Mouse (Mus musculus): ENCODE measurements around the gene Tcf7l2. TPM values are rescaled to one million over a fixed set of nuclear protein-coding genes. Genes with fewer than 3 reads are reported as not detected.

Tcf7l2 gene
- total RNA-seq, 1 experiment, result 3.0 TPM

GRCm38 (mm10) chr19:55774334-55774733, 32.7 kb downstream of the Tcf7l2 start:
- Histone ChIP-seq H3K27ac (ENCODE audit: insufficient read depth, low read depth, low read length, poor library complexity, severe bottlenecking) (no peak overlapping the region), H3K4me1 (ENCODE audit: control insufficient read depth in 2 of 2, insufficient read depth in 2 of 2, low read length in 2 of 2, poor library complexity in 1 of 2) (no peaks in the 10 kb centered on the region), H3K9ac (ENCODE audit: insufficient read depth, low read depth, low read length, poor library complexity, severe bottlenecking) (no peak overlapping the region), H3K36me3 (ENCODE audit: control insufficient read depth, insufficient read depth, low read length, poor library complexity, severe bottlenecking) (no peaks in the 10 kb centered on the region), H3K4me3 (ENCODE audit: insufficient read depth in 1 of 2, low read depth in 1 of 2, low read length in 2 of 2, poor library complexity in 1 of 2, severe bottlenecking in 1 of 2) (no peak overlapping the region), H3K9me3 (ENCODE audit: control insufficient read depth, insufficient read depth, low read depth, low read length) (no peaks in the 10 kb centered on the region)
- TF ChIP-seq ZC3H11A (IDR thresholded peaks at IDR 0.05; ENCODE audit: borderline replicate concordance, low read depth, low read length) (no peak), HCFC1 (IDR thresholded peaks at IDR 0.05; ENCODE audit: borderline replicate concordance, insufficient read depth, low read length) (no peak), CHD2 (IDR thresholded peaks at IDR 0.05; ENCODE audit: low read depth, low read length) (no peak), ZNF384 (IDR thresholded peaks at IDR 0.05; ENCODE audit: low read depth, low read length) (no peak), MAFK (IDR thresholded peaks at IDR 0.05; ENCODE audit: insufficient read depth, low read depth, low read length) (no peak)
- in situ Hi-C loops (cut with MboI; ENCODE audit: low sequenced_read_pairs in 2 of 2, unreplicated experiment in 2 of 2), result no loop called here
- no peak for DNase-seq (ENCODE audit: low read depth, low spot score)

GRCm38 (mm10) chr19:55774824-55775223, 33.2 kb downstream of the Tcf7l2 start:
- Histone ChIP-seq H3K9ac (ENCODE audit: insufficient read depth, low read depth, low read length, poor library complexity, severe bottlenecking) (no peak overlapping the region), H3K36me3 (ENCODE audit: control insufficient read depth, insufficient read depth, low read length, poor library complexity, severe bottlenecking) (no peaks in the 10 kb centered on the region), H3K4me3 (ENCODE audit: insufficient read depth in 1 of 2, low read depth in 1 of 2, low read length in 2 of 2, poor library complexity in 1 of 2, severe bottlenecking in 1 of 2) (no peak overlapping the region), H3K27ac (ENCODE audit: insufficient read depth, low read depth, low read length, poor library complexity, severe bottlenecking) (no peak overlapping the region), H3K4me1 (ENCODE audit: control insufficient read depth in 2 of 2, insufficient read depth in 2 of 2, low read length in 2 of 2, poor library complexity in 1 of 2) (no peaks in the 10 kb centered on the region), H3K9me3 (ENCODE audit: control insufficient read depth, insufficient read depth, low read depth, low read length) (no peaks in the 10 kb centered on the region)
- DNase-seq (ENCODE audit: low read depth, low spot score), result no peak
- in situ Hi-C loops (cut with MboI; ENCODE audit: low sequenced_read_pairs in 2 of 2, unreplicated experiment in 2 of 2), result no loop called here
- TF ChIP-seq ZNF384 (IDR thresholded peaks at IDR 0.05; ENCODE audit: low read depth, low read length) (no peak), CHD2 (IDR thresholded peaks at IDR 0.05; ENCODE audit: low read depth, low read length) (no peak), MAFK (IDR thresholded peaks at IDR 0.05; ENCODE audit: insufficient read depth, low read depth, low read length) (no peak), HCFC1 (IDR thresholded peaks at IDR 0.05; ENCODE audit: borderline replicate concordance, insufficient read depth, low read length) (no peak), ZC3H11A (IDR thresholded peaks at IDR 0.05; ENCODE audit: borderline replicate concordance, low read depth, low read length) (no peak)

GRCm38 (mm10) chr19:55779871-55780270, 38.3 kb downstream of the Tcf7l2 start:
- Histone ChIP-seq H3K9ac (ENCODE audit: insufficient read depth, low read depth, low read length, poor library complexity, severe bottlenecking) (no peak overlapping the region), H3K9me3 (ENCODE audit: control insufficient read depth, insufficient read depth, low read depth, low read length) (no peaks in the 10 kb centered on the region), H3K27ac (ENCODE audit: insufficient read depth, low read depth, low read length, poor library complexity, severe bottlenecking) (no peak overlapping the region), H3K4me1 (ENCODE audit: control insufficient read depth in 2 of 2, insufficient read depth in 2 of 2, low read length in 2 of 2, poor library complexity in 1 of 2) (no peaks in the 10 kb centered on the region), H3K4me3 (ENCODE audit: insufficient read depth in 1 of 2, low read depth in 1 of 2, low read length in 2 of 2, poor library complexity in 1 of 2, severe bottlenecking in 1 of 2) (no peak overlapping the region), H3K36me3 (ENCODE audit: control insufficient read depth, insufficient read depth, low read length, poor library complexity, severe bottlenecking) (no peaks in the 10 kb centered on the region)
- TF ChIP-seq ZC3H11A (IDR thresholded peaks at IDR 0.05; ENCODE audit: borderline replicate concordance, low read depth, low read length) (no peak), HCFC1 (IDR thresholded peaks at IDR 0.05; ENCODE audit: borderline replicate concordance, insufficient read depth, low read length) (no peak), MAFK (IDR thresholded peaks at IDR 0.05; ENCODE audit: insufficient read depth, low read depth, low read length) (no peak), ZNF384 (IDR thresholded peaks at IDR 0.05; ENCODE audit: low read depth, low read length) (no peak), CHD2 (IDR thresholded peaks at IDR 0.05; ENCODE audit: low read depth, low read length) (no peak)
- in situ Hi-C loops (cut with MboI; ENCODE audit: low sequenced_read_pairs in 2 of 2, unreplicated experiment in 2 of 2), result no loop called here
- no peak for DNase-seq (ENCODE audit: low read depth, low spot score)

GRCm38 (mm10) chr19:55781087-55781486, 39.5 kb downstream of the Tcf7l2 start:
- H3K36me3 ChIP-seq (ENCODE audit: control insufficient read depth, insufficient read depth, low read length, poor library complexity, severe bottlenecking), result no peaks in the 10 kb centered on the region
- in situ Hi-C loops (cut with MboI; ENCODE audit: low sequenced_read_pairs in 2 of 2, unreplicated experiment in 2 of 2), result no loop called here
- no peak overlapping the region for H3K27ac ChIP-seq (ENCODE audit: insufficient read depth, low read depth, low read length, poor library complexity, severe bottlenecking)
- no peak for DNase-seq (ENCODE audit: low read depth, low spot score)
- TF ChIP-seq ZC3H11A (IDR thresholded peaks at IDR 0.05; ENCODE audit: borderline replicate concordance, low read depth, low read length) (no peak), MAFK (IDR thresholded peaks at IDR 0.05; ENCODE audit: insufficient read depth, low read depth, low read length) (no peak), CHD2 (IDR thresholded peaks at IDR 0.05; ENCODE audit: low read depth, low read length) (no peak), HCFC1 (IDR thresholded peaks at IDR 0.05; ENCODE audit: borderline replicate concordance, insufficient read depth, low read length) (no peak), ZNF384 (IDR thresholded peaks at IDR 0.05; ENCODE audit: low read depth, low read length) (no peak)
- H3K9ac ChIP-seq (ENCODE audit: insufficient read depth, low read depth, low read length, poor library complexity, severe bottlenecking), result no peak overlapping the region
- H3K4me3 ChIP-seq (ENCODE audit: insufficient read depth in 1 of 2, low read depth in 1 of 2, low read length in 2 of 2, poor library complexity in 1 of 2, severe bottlenecking in 1 of 2), result no peak overlapping the region
- no peaks in the 10 kb centered on the region for H3K4me1 ChIP-seq (ENCODE audit: control insufficient read depth in 2 of 2, insufficient read depth in 2 of 2, low read length in 2 of 2, poor library complexity in 1 of 2)
- no peaks in the 10 kb centered on the region for H3K9me3 ChIP-seq (ENCODE audit: control insufficient read depth, insufficient read depth, low read depth, low read length)

- no peaks in the 10 kb centered on the region for H3K4me1 ChIP-seq (ENCODE audit: control insufficient read depth in 2 of 2, insufficient read depth in 2 of 2, low read length in 2 of 2, poor library complexity in 1 of 2)
- no peak for DNase-seq (ENCODE audit: low read depth, low spot score)
- H3K9me3 ChIP-seq (ENCODE audit: control insufficient read depth, insufficient read depth, low read depth, low read length), result no peaks in the 10 kb centered on the region
- no peaks in the 10 kb centered on the region for H3K36me3 ChIP-seq (ENCODE audit: control insufficient read depth, insufficient read depth, low read length, poor library complexity, severe bottlenecking)
- no peak for TF ChIP-seq HCFC1 (IDR thresholded peaks at IDR 0.05; ENCODE audit: borderline replicate concordance, insufficient read depth, low read length)
- TF ChIP-seq ZC3H11A (IDR thresholded peaks at IDR 0.05; ENCODE audit: borderline replicate concordance, low read depth, low read length), result no peak
- no peak for TF ChIP-seq ZNF384 (IDR thresholded peaks at IDR 0.05; ENCODE audit: low read depth, low read length)
- no peak for TF ChIP-seq CHD2 (IDR thresholded peaks at IDR 0.05; ENCODE audit: low read depth, low read length)
- no peak for TF ChIP-seq MAFK (IDR thresholded peaks at IDR 0.05; ENCODE audit: insufficient read depth, low read depth, low read length)
- H3K27ac ChIP-seq (ENCODE audit: insufficient read depth, low read depth, low read length, poor library complexity, severe bottlenecking), result no peak overlapping the region
- H3K4me3 ChIP-seq (ENCODE audit: insufficient read depth in 1 of 2, low read depth in 1 of 2, low read length in 2 of 2, poor library complexity in 1 of 2, severe bottlenecking in 1 of 2), result no peak overlapping the region
- H3K9ac ChIP-seq (ENCODE audit: insufficient read depth, low read depth, low read length, poor library complexity, severe bottlenecking), result no peak overlapping the region
- in situ Hi-C loops (cut with MboI; ENCODE audit: low sequenced_read_pairs in 2 of 2, unreplicated experiment in 2 of 2), result no loop called here
Measured at GRCm38 (mm10) chr19:55781681-55782080, 40.1 kb downstream of the Tcf7l2 start.

All from ES-E14 (cell line).